ENCODE assay signal across 23 mouse cellular contexts in genomic region chr2:27656576-27656975, GRCm38 (mm10). TPM values are rescaled to one million over a fixed set of nuclear protein-coding genes. Genes with fewer than 3 reads are reported as not detected.
DNase-seq lines count a peak whose midpoint lies in the region; ATAC-seq and TF ChIP-seq lines count a peak whose summit lies in the region.
"Had no signal": no experiment of that assay in that cellular context is flagged by ENCODE, and none has a peak within 500 bp of the region (broad histone marks: within the 10 kb centered on the region; RNA-seq: fewer than 3 reads in every experiment).

No protein-coding gene starts in this region.

- no peak overlapping the region for H3K4me2 ChIP-seq in intestine, embryonic 15.5 days (replicated peaks)
- no peak overlapping the region for H3K4me2 ChIP-seq in intestine, postnatal 0 days (replicated peaks; ENCODE audit: low read depth)
- no peak overlapping the region for H3K4me2 ChIP-seq in liver, postnatal 0 days (ENCODE audit: low read depth, low read length)
- H3K4me2 ChIP-seq: embryonic facial prominence, embryonic 12.5 days; forebrain, embryonic 13.5 days; forebrain, embryonic 15.5 days had no signal

- no peaks in the 10 kb centered on the region for H3K36me3 ChIP-seq in kidney, adult 2 months (ENCODE audit: control insufficient read depth, insufficient read depth, low read length)
- no peaks in the 10 kb centered on the region for H3K36me3 ChIP-seq in intestine, embryonic 15.5 days
- H3K36me3 ChIP-seq in intestine, postnatal 0 days (ENCODE audit: control insufficient read depth, insufficient read depth), result no peaks in the 10 kb centered on the region
- no peaks in the 10 kb centered on the region for H3K36me3 ChIP-seq in liver, postnatal 0 days (replicated peaks; ENCODE audit: insufficient read depth, low read length)
- H3K36me3 ChIP-seq: embryonic facial prominence, embryonic 10.5 days; embryonic facial prominence, embryonic 12.5 days; forebrain, embryonic 15.5 days; G1E had no signal

- TF ChIP-seq CTCF in kidney, adult 2 months (conservative IDR thresholded peaks at IDR 0.05; ENCODE audit: insufficient read depth, insufficient read length, low read depth, low read length), result no peak
- TF ChIP-seq CTCF in intestine, postnatal 0 days (IDR thresholded peaks at IDR 0.05; ENCODE audit: low read depth), result no peak
- TF ChIP-seq CTCF in liver, postnatal 0 days (IDR thresholded peaks at IDR 0.05; ENCODE audit: low read depth), result no peak

- no peaks in the 10 kb centered on the region for H3K4me1 ChIP-seq in kidney, adult 2 months (ENCODE audit: control insufficient read depth, insufficient read depth, low read length)
- peaks cover 15% of the 10 kb centered on the region; the same call in 1 of the 2 replicates for H3K4me1 ChIP-seq in intestine, embryonic 15.5 days (replicated peaks)
- no peaks in the 10 kb centered on the region; the same call in 1 of the 2 replicates for H3K4me1 ChIP-seq in intestine, postnatal 0 days (replicated peaks; ENCODE audit: control insufficient read depth, insufficient read depth, low read length)
- peaks cover 4% of the 10 kb centered on the region for H3K4me1 ChIP-seq in liver, postnatal 0 days (ENCODE audit: insufficient read depth)
- H3K4me1 ChIP-seq: forebrain, embryonic 13.5 days; forebrain, embryonic 15.5 days had no signal

- peak; percentile 29 for DNase-seq in kidney, adult 2 months
- DNase-seq in kidney, adult 8-10 months, result no peak
- DNase-seq in liver, postnatal 0 days, result no peak
- no peak for DNase-seq in ovary, postnatal 36 days (ENCODE audit: low spot score)
- DNase-seq: adrenal gland, adult 8-10 months; adrenal gland, postnatal 14 days; adrenal gland, postnatal 36 days; B cell, adult 2 months; cerebellum, adult 11-12 months; cerebellum, adult 2 months; cerebellum, adult 9-10 months; cerebellum, postnatal 10 days; cerebellum, postnatal 25 days had no signal

- no peak overlapping the region for H3K9ac ChIP-seq in intestine, embryonic 15.5 days
- no peak overlapping the region for H3K9ac ChIP-seq in intestine, postnatal 0 days (ENCODE audit: low read depth, low read length)
- H3K9ac ChIP-seq in liver, postnatal 0 days (replicated peaks), result no peak overlapping the region
- H3K9ac ChIP-seq: embryonic facial prominence, embryonic 12.5 days; forebrain, embryonic 13.5 days; forebrain, embryonic 15.5 days had no signal

- no peak overlapping the region for H3K27ac ChIP-seq in kidney, adult 2 months (ENCODE audit: insufficient read depth, low read depth, low read length)
- 0 out of 2 replicates have a peak overlapping the region, but pooled peaks have one; percentile 22 for H3K27ac ChIP-seq in intestine, embryonic 15.5 days
- H3K27ac ChIP-seq in intestine, postnatal 0 days (ENCODE audit: low read depth, low read length), result no peak overlapping the region
- no peak overlapping the region for H3K27ac ChIP-seq in liver, postnatal 0 days (ENCODE audit: low read depth)
- H3K27ac ChIP-seq: embryonic facial prominence, embryonic 10.5 days; embryonic facial prominence, embryonic 12.5 days; forebrain, embryonic 13.5 days; forebrain, embryonic 15.5 days had no signal

- TF ChIP-seq EP300 in liver, postnatal 0 days (IDR thresholded peaks at IDR 0.05; ENCODE audit: low read depth), result no peak

- no peaks in the 10 kb centered on the region for H3K27me3 ChIP-seq in kidney, adult 2 months (replicated peaks; ENCODE audit: control insufficient read depth, insufficient read depth, low read length)
- H3K27me3 ChIP-seq in intestine, embryonic 15.5 days (replicated peaks), result no peaks in the 10 kb centered on the region
- H3K27me3 ChIP-seq in intestine, postnatal 0 days (replicated peaks; ENCODE audit: control insufficient read depth, insufficient read depth, low read length), result no peaks in the 10 kb centered on the region
- H3K27me3 ChIP-seq in liver, postnatal 0 days (ENCODE audit: insufficient read depth, low read length), result no peaks in the 10 kb centered on the region
- H3K27me3 ChIP-seq: embryonic facial prominence, embryonic 12.5 days; forebrain, embryonic 15.5 days; Patski had no signal

- TF ChIP-seq POLR2A in kidney, adult 2 months (IDR thresholded peaks at IDR 0.05; ENCODE audit: low read depth, low read length), result no peak

- ATAC-seq in intestine, embryonic 15.5 days, result peak; percentile 81
- peak; percentile 80 for ATAC-seq in intestine, postnatal 0 days
- ATAC-seq in liver, postnatal 0 days, result no peak
- ATAC-seq: activated CD4-positive, CD25-positive, alpha-beta regulatory T cell, adult 4 months; CD4-positive, CD25-positive, alpha-beta regulatory T cell, adult 4 months; forebrain, embryonic 13.5 days; forebrain, embryonic 15.5 days; Patski had no signal

- H3K9me3 ChIP-seq in intestine, embryonic 15.5 days, result no peaks in the 10 kb centered on the region
- H3K9me3 ChIP-seq in intestine, postnatal 0 days (ENCODE audit: control insufficient read depth), result no peaks in the 10 kb centered on the region
- no peaks in the 10 kb centered on the region for H3K9me3 ChIP-seq in liver, postnatal 0 days (ENCODE audit: low read length)
- H3K9me3 ChIP-seq: embryonic facial prominence, embryonic 12.5 days; forebrain, embryonic 13.5 days; forebrain, embryonic 15.5 days; G1E had no signal

- H3K4me3 ChIP-seq in kidney, adult 2 months (ENCODE audit: insufficient read depth, low read depth, low read length), result no peak overlapping the region
- no peak overlapping the region for H3K4me3 ChIP-seq in intestine, embryonic 15.5 days (replicated peaks)
- H3K4me3 ChIP-seq in intestine, postnatal 0 days (ENCODE audit: low read depth, low read length), result no peak overlapping the region
- H3K4me3 ChIP-seq in liver, postnatal 0 days (ENCODE audit: low read depth, low read length), result no peak overlapping the region
- H3K4me3 ChIP-seq: embryonic facial prominence, embryonic 10.5 days; embryonic facial prominence, embryonic 12.5 days; forebrain, embryonic 13.5 days; forebrain, embryonic 15.5 days had no signal

RNA-seq across cellular contexts. Expression of gene Rxra, which starts 19.7 kb away (rescaled TPM):
- polyA plus RNA-seq in kidney, adult 2 months (2012; rRNA removed), result 94.8 and 107 TPM in 2 replicates
- polyA plus RNA-seq in intestine, embryonic 15.5 days (2015; fragmentation: Nextera tagmentation; extraction: Ambion mirVana), result 11.7 and 12.5 TPM in 2 replicates
- polyA plus RNA-seq in intestine, postnatal 0 days (2015; fragmentation: Nextera tagmentation; extraction: Ambion mirVana), result 9.0 and 10.2 TPM in 2 replicates
- 13.3 and 13.9 TPM in 2 replicates for polyA plus RNA-seq in liver, postnatal 0 days (2015; fragmentation: Nextera tagmentation; extraction: Ambion mirVana)
- polyA plus RNA-seq: G1E had no signal
